Mouse (Mus musculus) WW6 (cell line): ENCODE measurements around the gene Rnf126.
"Not testable (repeated sequence)": the region's sequence is repeated elsewhere in the genome, so short reads cannot be mapped to it uniquely, and the experiment has no call there.

Source experiments
- DNase-seq: peaks from one replicate; pipeline ENCODE4 v3.0.0-alpha.2; 2013; ENCODE audit warnings: low read depth, low spot score

Gene Rnf126

DNA sequence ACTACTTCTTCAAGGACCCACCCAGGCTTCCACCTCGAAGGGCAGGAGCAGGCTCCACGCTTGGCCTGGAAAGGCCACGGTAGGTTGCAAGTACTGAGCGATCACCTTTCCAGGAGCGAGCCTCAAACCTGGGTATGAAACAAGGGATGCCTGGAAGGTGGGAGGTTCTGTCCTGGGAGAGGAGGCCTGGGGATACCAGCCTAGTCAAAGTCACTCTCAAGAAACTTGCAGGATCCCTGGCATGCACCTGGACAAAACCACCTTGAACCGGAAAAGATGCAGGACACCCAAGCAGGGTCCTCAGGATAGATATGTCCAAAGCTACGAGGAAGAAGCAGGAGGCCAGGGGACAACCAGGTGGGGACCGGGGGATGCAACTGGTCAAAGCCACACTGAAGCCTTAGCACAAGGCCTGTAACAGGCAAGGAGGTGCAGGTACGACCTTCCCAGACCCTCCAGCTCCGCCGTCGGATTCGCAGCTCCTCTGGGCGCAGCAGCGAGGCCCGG, 698 bp downstream of the Rnf126 start:
- no peak for DNase-seq

DNA sequence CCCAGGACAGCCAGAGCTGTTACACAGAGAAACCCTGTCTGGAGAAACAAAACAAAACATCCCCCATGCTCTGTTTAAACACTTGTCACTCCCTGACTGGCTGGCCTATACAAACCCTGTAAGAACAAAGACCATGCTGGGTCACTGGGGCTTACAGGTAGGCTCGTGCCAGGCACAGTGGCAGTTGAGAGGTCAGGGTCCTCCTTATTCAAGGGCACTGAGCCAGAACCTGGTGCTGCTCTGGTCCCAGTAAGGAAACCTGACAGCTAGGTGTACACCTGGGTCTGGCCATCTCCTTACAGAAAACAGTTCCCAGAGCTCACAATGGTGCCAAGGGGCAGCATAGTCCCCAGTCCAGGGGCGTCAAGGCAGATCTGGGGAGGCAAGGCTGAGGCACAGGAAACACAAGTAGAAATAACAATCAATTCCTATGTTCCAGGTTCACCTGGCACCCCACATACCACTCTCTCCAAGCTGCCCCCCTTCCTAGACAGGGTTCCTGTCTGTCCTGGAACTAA, 1.5 kb downstream of the Rnf126 start:
- no peak for DNase-seq

DNA sequence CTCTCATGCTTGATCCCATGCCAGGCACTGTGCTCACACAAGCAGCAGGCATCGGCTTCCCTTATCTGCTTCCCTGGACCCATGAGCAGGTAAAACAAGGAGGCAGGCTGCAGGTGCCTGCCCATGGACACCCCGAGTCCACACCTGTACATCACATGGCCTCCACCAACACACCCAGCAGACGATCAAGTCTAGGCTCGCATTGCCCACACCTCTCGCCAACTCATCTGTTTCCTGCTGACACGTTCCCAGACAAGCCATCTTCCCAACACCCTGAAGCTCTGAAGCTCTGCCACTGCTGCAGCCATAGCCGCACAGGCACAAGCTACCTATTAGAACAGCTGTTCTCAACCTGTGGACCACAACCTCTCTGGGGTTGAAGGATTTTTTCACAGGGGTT, 2.5 kb downstream of the Rnf126 start:
- DNase-seq: no peak

DNA sequence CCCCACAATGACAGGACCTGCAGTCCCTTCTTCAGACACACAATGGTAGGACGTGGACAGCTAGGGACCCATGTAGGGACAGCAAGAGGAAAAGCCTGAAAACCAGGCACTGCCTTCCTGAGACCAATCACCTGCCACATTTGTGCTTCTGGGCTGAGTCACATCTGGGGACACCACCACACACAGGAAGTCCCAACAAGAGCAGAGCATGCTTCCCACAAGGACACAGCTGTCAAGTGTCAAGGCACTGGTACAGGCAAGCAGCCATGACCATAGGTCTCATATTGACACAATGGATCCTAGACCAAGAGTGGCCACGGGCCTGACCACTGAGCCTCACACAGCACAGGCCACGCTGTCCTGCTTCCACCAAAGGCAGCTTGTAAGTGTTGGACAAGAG, 3.9 kb downstream of the Rnf126 start:
- DNase-seq: no peak

DNA sequence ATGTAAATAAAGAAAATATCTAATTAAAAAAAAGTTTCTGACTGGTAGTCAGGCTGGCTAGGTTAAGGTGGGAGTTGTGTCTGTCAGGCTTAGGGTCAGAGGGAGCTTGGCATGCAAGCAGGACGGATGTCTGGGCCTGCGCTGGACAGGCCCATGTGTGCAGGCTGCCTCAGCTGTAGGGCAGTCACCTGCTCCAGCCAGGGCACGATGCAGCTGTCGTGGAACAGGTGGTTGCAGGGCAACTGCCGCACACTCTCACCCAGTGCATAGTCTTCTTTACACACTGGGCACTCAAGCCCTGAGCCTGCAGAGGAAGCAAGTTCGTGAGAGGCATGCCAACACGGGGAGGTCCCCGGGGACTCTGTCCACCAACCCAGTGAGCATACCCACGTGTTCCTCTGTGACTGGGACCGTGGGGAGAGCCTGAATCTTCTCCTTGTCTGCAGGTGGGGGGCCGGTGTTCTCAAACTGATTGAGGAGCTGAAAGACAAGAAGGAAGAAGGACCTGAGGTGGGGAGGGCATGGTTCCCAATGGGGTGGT, 6.1 kb downstream of the Rnf126 start:
- DNase-seq: no peak

DNA sequence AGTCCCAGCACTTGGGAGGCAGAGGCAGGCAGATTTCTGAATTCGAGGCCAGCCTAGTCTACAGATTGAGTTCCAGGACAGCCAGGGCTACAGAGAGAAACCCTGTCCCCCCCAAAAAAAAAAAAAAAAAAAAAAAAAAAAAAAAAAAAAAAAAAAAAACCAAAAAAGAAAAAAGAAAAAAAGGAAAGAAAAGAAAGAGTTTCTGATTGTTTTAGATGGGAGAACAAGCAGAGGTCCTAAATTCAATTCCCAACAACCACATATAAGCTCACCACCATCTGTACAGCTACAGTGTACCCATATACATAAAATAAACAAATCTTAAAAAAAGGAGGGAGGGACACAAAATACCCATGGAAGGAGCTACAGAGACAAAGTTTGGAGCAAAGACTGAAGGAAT, 7.1 kb downstream of the Rnf126 start:
- DNase-seq: not testable (repeated sequence)

DNA sequence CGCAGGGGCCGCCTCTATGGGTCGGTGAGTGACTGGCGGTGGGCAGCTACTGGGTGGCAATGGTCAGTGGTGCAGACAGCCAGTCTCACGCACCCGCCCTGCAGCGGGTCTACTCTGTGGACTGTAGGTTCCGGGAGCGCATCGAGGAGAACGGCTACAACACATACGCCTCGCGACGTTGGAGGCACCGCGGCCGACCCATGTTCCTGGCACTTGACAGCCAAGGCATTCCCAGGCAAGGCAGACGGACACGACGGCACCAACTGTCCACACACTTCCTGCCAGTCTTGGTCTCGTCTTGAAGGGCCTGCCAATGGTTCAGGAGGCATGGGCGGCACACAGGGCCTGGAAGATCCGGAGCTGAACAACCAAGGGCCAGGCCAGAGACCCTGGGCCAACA, 10.1 kb downstream of the Rnf126 start:
- no peak for DNase-seq

DNA sequence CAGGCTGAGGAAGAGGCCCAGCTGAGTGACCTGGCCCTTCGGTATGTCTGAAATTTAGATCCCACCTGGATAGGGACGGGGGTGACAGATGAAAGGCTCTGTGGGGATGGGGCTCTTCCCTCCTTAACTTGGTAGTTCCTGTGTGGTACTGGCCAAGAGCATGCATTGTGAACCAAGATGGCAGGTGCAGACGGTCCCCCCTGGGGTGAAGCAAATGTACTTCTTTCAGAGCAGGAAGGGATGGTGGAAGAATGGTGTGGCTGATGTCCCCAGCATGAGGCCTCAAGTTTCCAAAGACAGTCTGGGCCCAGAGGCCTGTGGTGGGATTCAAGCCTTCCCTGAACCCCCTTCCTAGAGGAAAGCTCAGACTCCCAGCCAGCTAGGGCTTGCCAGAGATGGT, 10.9 kb downstream of the Rnf126 start:
- DNase-seq: no peak

DNA sequence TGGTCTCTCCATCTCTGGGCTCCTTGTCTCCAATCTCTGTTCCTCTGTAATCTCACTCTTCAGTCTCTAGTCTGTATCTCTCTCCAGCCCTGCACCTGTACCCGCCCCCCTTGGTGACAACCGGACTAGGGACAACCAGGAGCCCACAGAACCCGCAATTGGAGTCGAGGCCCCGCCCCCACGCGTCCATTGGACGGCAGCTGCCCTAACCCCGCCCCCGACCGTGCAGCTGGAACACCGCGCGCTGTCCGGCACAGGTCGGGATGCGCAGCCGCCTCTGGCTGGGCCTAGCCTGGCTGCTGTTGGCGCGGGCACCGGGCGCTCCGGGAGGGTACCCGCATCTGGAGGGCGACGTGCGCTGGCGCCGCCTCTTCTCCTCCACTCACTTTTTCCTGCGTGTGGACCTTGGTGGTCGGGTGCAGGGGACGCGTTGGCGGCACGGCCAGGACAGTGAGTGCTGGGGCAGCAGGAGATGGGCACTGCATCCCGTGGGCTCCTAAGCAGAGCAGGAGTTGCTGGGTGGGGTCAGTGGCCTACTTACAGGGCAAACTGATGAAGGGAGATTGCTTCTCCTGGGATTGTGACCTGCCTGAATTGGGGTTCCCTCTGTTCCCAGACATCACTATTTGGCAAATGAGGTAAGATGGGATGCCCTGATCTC, 11.8 kb downstream of the Rnf126 start, which contains the start of gene Fgf22:
Gene Fgf22, plus strand, starts transcription at position 221 of the 661 bp plus-strand sequence.
- peak; percentile 66 for DNase-seq

DNA sequence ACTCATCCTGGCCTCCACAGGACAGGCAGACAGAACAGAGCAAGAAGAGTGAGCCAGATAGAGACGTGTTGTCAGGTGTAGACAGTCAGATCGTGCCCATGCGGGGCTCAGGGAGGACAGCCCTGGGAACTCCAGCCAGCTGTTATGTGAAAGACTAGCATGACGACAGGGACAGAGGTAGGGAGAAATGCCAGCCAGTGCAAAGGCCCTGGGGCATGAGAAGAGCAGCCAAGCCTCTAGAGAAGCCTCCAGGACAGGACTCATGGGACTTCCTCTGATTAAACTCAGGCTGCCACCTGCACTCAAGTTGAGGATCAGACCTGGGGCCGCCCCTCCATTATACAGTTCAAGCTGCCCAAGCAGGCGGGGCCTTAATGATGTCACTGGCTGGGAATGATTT, 18.3 kb downstream of the Rnf126 start:
- no peak for DNase-seq

DNA sequence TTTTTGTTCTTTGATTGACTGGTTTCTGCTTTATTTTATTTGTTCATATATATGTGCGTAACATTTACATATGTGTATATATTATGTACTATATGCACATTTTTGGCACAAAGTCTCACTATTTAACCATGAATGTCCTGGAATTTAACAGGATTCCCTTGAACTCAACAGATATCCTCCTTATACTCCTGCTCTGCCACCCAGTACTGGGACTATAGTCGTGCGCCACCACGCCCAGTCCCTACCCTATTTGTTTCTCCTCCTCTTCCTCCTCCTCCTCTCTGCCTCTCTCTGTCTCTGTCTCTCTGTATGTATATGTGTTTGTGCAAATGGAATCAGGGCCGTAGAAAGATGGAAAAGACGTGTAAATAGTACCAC, 20.0 kb downstream of the Rnf126 start:
- DNase-seq: no peak

DNA sequence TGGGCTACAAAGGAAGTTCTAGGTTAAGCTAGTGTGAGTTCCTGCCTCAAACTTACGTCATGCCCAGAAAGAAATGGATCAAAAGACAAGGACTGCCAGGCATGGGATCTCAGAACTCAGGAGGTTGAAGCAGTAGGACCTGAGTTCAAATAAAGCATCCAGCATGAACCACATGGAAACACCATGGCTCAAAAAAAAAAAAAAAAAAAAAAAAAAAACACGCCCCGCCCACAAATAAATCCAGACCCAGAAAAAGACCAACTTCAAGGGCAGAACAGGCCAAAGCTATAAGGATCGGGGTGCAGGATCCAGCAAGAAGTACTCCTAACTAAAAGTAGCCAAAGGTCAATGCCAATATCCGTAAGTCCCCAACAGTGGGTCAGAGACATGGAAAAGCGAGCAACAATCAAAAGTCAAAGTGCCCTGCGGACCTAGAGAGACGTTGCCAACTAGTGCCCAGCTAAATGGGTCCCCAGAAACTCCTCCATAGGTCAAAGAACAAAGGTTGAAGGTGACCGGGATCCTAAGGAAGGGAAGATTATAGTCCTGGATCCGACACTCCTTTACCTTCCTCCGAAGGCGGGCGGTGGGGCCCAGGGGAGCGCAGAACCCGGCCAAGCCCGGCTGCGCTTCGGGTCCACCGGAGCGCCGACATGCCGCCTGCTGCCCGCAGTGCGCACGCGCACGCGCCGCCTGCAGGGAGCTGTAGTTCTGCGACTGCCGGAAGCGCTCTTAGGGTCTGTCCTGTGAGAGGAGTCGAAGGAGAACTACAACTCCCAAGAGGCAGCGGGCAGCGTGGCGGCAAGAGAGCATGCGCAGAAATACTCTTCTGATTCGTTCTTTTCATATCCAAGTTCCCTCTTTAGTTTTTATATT, 20.6 kb downstream of the Rnf126 start, which contains the start of gene Polrmt:
Gene Polrmt, minus strand, starts transcription at position 684 of the 876 bp plus-strand sequence.
- peak; percentile 88 for DNase-seq

DNA sequence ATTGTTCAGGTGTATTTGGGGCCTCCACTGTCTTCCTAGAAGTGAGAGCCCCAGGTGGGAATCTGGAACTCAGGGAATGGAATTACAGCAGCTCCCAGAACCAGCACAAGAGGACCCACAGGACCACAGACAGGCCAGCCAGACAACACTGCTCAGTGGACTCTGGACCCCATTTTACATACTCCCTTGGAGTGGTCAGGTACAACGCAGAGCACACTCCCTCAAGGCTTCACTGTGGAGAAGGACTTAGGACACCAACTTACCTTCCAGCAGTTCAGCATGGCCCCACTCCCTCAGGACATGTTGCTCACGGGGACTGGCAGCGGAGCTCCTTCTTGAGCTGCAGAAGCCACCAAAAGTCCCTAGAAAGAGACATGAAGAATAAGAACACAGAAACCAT, 21.3 kb downstream of the Rnf126 start:
- no peak for DNase-seq

DNA sequence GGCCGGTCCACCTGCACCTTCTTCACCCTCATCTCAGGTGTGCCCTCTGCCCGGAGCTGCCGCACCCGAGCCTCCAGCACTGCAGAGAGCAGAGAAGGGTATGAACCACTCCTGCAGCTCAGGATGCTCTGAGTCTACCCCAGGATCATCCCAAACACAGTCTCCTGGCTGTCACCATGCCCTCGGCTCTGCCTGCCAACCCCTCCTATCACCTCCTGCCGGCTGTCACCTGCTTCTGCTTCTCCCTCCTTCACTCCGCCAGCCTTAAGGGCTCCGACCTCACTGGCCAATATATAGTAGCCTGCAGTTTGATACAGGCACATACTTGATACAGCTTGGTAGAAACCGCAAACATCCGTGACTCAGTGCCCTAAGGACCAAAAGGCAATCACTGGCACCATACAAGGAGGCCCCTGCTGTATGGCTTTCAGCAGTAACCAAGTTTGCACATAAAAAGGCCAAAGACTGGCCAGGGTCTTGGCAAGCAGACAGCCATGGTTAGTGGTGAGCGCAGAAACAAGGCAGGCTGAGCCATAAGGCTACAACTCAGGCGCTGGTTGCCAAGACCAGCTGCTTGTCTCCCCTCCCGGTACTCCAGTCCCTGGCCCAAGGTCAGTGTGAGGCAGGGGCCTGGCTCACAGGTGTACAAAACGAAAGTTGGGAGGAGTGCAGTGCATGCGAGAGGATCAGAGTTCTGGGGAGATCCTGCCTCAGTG, 22.9 kb downstream of the Rnf126 start:
- DNase-seq: no peak

DNA sequence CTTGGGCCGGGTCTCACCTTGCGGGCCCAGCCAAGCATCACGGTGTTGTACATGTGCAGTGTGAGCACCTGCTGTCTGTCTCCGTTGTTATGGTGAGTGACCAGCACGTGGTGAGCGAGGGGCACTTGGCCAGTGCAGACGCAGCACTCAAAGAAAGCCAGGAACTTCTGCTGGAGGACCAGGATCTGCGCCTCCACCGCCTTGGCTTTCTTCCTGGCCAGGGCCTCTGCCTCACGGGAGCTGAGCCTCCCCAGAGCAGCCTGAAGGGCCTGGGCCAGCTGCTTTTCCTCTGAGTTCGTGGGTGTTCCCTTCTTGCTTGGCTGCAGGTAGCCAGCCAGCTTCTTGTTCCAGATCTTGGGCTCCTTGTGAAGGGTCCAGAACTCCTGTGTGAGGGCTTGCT, 23.6 kb downstream of the Rnf126 start:
- DNase-seq: no peak

DNA sequence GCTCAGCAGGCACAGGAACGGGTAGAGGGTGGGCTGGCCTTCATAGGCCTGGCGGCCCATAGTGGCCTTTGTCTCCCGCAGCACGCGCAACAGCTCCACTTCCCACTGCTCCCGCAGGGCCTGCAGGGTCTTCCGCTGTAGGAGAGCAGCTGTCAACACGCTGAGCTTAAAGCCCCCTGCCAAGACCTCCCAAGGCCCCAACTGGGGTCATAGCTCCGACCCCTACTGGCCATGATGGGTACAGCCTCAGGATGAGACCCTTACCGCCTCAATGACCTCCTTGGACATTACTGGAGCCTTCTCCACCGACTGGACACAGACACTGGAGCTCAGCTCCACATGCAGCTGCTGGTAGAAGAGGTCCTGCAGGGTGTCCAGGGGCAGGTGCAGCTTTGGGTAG, 25.9 kb downstream of the Rnf126 start:
- no peak for DNase-seq

DNA sequence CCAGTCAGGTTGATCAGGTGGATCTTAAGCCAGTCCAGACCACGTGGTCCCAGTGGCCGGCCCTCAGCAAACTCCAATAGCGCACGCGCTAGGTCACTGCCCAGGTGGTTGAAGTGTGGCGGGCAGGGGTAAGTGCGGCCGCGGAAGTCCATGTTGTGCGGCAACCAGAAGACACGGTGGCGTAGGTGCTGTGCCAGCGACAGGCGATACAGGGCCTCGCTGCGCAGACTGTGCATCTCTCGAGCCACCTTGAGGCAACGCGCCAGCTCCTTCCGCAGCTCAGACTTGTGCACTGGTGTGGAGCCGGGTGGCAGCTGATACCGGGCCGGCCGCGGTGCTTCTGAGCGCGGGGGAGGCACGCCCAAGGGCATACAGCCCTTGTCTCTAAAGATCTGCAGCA, 27.5 kb downstream of the Rnf126 start:
- DNase-seq: no peak

DNA sequence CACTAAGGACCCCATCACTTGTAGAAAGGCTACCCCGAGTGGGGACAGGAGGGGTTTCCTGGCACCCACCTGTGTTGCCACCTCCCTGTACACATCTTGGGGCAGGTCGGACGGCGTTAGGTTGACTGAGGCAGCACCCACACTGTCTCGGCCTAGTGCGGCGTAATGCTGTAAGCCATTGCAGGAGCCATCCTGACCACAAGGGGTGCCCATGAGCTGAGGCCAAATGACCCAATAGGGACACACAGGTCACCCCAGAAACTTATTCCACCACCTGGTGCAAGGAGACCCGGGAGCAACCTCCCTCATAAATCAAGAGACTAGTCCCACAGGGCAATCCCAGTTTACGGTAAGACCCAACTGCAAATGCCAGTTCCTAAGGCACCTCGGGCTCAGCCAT, 28.5 kb downstream of the Rnf126 start:
- no peak for DNase-seq

DNA sequence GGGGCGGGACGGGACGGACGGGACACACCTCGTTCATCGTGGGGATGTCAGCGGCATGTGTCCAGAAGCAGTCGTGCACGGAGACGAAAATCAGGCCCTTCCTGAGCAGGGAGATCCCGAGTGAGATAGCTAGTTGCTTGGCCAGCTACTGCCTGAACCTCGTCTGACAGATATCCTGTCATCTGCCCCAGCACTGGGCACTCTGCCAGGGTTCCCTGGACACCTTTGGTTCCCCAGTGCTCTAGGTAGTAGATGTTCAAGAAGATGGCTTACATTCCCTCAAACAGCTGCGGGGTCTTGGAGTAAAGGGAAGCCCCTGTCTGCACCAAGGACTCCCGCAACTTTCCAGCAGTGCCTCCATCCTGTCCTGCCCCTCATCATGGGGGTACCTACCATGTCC, 30.0 kb downstream of the Rnf126 start:
- DNase-seq: no peak

DNA sequence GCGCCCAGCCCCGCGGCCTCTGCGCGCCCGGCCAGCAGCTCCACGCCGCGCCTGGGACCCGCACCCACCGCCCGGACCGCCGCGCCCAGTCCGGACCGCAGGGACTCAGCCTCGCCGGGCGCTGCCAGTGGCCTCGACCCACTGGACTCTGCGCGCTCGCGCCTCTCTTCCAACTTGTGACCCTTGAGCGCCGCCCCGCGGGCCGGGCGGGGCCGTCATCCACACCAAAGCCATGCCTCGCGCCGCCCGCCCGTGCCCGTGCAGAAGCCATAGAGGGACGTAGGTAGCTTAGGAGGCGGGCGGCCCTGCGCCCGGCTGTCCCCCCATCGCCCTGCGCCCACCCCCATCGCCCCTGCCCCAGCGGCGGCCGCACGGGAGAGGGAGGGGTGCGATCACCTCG, 31.4 kb downstream of the Rnf126 start:
- DNase-seq: no peak

DNA sequence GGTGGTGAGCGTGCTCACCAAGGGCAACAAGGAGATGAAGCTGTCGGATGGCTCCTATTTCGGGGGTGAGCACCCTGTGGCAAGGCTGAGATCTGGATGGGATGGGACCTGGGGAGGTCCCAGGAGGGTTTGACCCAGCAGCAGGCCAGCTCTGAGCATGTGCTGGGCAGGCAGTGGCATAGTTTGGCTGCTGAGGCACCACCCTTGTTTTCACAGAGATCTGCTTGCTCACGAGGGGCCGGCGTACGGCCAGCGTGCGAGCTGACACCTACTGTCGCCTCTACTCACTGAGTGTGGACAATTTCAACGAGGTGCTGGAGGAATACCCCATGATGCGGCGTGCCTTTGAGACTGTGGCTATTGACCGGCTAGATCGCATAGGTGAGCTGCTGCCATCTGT, 32.9 kb downstream of the Rnf126 start:
- DNase-seq: no peak

DNA sequence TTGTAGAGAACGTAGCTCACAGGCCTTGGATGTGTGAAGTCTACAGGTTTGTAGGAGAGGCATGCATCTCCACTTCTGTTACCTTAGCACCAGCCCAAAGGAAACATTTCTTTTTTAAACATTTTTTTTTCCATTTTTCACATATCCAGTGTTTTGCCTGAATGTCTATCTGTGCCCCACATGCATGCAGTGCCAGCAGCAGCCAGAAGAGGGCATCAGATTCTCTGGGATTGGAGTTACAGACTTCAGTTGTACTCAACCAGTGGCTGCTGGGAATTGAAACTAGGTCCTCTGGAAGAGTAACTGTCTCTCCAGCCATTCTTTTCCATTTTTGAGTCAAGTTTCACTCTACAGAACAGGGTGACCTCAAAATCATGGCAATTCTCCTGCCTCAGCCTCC, 34.3 kb downstream of the Rnf126 start:
- DNase-seq: no peak
